Mouse (Mus musculus) frontal cortex, adult 2 months (tissue): ENCODE data around the gene Vps51. TPM values are rescaled to one million over a fixed set of nuclear protein-coding genes. Genes with fewer than 3 reads are reported as not detected.
A peak's percentile ranks its signal among the peaks of the same experiment; 100 is the strongest.

Experiments
- DNase-seq, 2 experiments: peaks; one replicate each; pipeline ENCODE4 v3.0.0; 2022; ENCODE audit warnings: low spot score in 1 of 2; ENCODE audit errors: extremely low spot score in 1 of 2
- polyA plus RNA-seq: library from polyadenylated mRNA; depleted of rRNA; stranded (reverse); fragments of >200 nt; gene quantifications from 2 replicates; pipeline ENCODE4 v1.2.3, GENCODE M21; 2012

The Vps51 gene
- polyA plus RNA-seq, 1 experiment = 98.8 TPM

DNA sequence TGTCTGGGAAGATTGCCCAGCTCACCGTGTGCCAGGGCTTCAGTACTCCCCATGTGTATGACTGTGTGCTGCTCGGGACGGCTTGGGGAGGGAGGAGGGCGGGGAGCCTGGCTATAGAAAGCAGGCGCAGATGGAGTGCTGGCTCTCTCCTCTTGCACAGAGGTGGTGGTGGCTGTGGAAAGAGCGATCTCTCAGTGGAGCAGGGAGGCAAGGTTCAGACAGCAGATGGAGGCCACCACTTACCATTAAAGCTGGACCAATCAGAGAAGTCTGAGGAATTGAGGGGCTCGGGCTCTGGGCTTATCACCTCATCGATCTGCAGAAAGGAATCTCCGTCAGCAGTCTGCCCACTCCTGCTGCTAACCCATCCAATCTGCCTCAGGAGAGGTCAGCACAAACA lies 5.1 kb upstream of the Vps51 start, which contains the start of gene Gm28374:
Gm28374 (minus strand) TSS at position 101 of the 400 bp plus-strand sequence.
- DNase-seq = no peak

DNA sequence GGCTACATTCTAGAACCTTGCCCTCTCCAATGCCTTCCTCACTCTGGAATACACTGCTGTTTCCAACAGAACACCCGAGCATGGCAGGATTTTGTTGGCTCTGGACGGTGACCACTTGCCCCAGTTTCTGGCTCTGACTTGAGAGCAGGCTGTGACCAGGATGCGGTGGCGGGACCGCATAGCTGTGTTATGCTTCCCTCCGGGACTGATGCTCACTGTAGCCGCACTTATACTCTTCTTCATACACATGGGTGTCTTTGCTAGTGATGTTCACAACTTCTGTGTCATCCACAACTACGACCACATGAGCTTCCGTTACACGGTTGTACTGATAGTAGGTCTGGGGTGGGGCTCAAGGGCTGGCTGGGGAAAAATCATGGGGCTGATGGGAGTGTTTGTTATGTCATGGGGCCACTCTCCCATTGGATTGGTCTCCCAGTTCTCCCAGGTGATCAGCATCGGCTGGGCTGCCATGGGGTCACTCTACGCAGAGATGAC lies 3.0 kb upstream of the Vps51 start, which contains the start of gene Tmem262:
Tmem262 (plus strand) TSS at position 51 of the 498 bp plus-strand sequence.
- DNase-seq = no peak

DNA sequence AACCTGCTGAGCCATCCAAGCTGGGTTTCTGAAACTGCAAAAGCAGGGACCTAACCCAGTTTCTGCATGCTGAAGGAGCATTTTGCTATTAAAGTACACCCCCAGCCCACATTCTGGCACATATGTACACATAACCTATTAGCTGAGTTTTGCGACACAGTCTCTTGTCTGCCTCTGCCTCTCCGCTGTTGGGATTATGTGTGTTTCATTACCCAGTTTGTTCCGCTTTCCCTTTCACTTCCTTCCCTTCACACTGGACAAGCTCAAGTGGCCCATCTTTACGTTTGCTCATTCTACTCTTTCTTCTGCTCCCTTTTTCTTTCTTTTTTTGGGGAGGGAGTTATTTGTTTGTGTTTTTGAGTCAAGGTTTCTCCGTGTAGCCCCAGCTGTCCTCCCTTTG lies 3.1 kb downstream of the Vps51 start:
- no peak for DNase-seq

DNA sequence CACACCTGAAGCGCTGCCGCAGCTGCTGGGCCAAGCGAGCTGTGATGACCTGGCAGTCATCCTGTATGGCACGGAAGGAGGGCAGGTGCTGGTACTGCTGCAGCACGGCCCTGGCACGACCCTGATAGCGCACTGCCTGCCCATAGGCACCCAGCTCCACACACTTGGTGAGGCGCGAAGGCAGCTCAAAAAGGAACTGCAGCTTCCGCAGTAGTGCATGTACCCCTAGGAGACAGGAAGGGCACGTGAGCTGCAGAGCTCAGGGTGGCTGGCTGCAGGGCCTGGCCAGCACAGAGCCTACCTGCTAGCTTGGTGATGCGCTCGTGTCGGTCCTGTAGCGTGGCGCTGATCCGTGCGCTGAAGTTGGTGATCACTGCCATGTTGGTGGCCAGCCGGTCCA lies 5.8 kb downstream of the Vps51 start:
- no peak for DNase-seq

DNA sequence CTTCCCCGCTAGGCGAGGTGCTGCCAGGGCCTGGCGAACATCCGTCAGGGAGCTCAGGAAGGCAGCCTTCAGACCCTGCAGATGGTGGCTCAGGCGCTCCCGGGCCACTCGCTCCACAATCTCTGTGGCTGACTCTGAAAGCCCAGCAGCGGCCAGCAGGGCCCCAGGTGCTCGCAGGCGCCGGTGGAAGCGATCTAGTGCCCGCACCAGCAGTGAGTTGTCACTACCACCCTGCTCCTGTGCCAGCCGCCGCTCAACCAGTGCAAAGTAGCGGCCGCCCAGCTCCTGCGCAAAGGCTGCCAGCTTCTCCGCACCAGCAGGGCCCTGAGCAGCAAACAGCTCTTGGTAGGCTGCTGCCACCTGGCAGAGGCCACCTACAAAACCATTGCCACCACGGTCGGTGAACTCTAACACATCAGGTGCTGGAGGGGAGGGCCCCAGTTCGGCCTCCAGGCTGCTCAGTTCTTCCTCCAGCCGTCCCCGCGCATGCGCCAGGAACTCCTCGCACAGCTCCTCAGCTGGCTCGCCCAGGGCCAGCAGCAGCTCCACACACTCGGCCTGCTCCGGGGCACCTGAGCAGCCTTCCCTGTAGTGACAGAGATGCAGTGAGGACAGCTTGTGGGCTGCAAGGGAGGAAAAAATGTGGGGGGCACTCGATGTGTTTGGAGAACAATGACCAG lies 6.3 kb downstream of the Vps51 start:
- no peak for DNase-seq

DNA sequence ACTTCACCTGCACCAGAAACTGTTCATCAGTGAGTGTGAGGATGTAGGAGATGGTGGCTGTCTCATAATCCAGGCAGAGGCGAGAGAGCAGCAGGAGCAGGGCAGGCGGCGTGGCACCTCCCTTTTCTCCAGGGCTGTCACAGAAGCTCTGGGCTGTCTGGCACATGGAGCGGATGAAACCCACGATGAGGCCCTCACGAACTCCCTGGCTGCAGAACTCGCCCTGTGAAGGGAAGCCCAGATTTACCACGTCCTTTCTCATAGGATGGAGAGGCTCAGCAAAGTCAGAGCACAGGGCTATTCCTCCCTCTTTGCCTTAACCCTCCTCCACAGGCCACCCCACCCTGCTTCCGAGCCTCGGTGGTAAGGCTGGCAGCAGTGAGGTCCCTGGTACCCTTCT lies 7.2 kb downstream of the Vps51 start:
- DNase-seq = no peak

DNA sequence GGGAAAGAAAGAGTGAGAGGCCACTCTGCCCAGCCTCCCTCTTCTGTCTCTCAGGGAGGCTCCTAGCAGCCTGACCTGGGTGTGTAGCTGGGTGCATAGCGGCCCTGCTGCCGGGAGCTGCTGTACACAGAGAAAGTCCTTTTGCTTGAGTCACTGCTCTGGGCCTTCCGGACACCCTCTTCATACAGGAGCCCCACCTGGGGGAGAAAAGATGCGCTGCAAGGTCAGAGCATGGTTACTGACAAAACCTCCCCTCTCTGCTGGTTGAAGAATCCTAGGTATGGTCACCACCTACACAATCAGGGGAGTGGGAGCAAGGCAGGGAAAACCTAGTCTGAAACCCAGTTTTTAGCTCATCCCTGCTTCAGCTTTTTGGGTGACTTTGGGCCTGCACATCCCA lies 8.1 kb downstream of the Vps51 start:
- no peak for DNase-seq

DNA sequence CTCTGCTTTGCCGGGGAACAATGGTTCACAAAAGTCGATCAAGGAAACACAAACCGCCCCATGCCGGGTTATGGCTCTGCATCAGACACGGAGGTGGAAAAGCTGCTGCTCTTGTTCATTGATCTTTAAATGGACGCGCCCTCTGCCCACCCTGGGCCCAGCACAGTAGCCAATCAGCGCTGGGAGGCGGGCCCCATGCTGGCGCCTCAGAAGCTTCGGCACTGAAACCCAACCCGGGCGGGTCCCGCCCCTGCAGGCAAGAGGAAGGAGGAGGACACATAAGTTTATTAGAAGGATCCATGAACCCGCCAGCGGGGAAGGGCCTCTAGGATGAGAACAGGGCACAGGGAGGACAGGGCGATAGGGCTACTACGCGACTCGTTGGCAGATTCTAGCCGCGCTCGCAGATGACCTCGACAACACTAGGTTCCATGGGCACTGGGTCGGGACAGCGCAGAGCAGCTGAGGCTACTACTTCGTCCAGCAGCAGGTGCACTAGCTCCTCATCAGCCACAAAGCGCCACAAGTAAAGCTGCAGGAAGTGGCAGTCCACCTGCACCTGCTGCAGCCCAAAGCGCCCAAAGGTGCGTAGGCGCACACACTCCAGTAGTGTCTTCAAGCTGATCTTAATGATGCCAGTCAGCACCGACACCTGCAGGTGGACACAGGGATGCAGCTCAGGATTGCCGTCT lies 9.2 kb downstream of the Vps51 start, which contains the start of gene Tm7sf2:
Tm7sf2 (minus strand) TSS at position 650 of the 692 bp plus-strand sequence.
- peak; percentile 77 to 86 for DNase-seq

DNA sequence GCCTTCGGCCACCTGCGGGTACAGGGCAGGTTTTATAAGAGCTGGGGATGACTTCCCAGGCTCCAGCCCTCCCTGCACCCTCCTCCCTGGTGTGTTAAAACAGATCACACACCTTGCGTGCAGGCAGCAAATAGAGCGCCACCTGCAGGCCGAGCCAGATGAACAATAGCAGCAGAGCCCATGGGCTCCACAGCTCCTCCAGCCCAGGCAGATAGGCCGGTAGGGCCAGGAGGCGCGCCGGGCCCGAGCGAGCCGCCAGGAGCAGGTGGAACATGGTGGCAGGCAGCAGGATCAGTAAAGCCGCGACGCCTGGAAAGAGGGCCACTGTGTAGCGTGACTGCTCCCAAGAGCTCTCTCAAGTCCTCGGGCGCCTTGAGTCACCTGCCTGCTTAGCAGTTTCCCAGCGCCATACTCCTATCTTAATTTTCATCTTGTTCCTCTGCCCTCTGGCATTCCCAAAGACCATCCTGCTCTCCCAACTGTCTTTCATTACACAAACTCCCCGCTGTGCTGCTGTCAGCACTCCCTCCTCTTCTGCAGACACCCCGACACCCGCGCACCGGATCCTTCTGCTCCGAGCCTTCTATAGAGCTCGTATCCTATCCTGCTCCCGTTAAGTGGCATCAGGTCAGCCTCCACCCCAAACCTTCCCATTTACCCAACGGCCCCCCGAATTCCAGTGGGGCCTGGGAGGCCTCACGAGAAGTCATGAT lies 9.9 kb downstream of the Vps51 start:
- peak; percentile 75 to 89 for DNase-seq

DNA sequence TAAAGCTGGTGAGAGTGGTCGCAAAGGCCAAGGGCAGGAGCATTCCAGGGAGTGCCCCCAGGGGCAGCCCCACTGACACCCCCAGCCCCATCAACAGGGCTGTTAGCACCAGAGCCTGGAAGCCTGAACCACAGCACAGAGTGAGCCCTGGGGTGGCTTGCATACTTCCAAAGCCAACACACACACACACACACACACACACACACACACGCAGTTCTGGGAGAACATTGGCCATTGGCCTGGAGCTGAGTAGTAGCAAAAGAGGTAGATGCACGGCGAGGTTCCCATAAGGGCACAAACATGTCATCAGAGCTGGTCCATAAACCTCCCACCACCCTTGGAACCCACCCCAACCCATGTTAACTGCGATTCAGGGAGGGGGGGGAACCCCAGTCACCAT lies 10.5 kb downstream of the Vps51 start:
- no peak for DNase-seq

DNA sequence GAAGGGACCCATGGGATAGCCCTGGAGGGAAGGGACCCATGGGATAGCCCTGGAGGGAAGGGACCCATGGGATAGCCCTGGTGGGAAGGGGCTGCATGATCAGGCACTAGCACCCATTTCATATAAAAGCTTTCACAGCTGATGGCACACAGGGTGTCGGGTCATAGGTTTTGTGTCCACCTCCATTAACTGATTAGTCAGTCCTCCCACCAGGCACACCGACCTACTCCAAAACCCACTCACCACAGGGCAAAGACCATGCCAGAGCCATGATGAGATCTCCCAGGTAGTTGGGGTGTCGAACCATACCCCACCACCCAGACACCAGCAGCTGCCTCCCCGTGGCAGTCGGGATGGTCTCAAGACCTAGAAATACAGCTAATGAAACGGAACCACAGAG lies 13.9 kb downstream of the Vps51 start:
- no peak for DNase-seq

DNA sequence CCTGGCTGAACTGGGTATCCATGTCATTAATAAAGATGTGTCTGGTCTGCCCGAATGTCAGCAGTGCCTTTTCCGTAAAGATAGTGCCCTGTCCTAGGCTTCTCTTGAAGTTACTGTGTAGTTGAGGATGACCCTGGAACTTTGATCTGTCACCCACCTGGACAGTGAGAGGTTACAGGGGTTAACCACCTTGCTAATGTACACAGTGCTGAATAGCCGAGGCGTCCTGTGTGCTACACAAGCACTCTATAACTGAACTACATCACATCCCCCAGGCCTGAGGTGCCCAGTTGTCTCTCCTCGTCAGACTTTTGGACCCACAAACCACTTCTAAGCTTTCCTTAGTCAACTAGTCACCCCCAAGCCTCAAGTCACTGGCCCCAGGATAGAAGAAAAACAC lies 14.6 kb downstream of the Vps51 start:
- no peak for DNase-seq

DNA sequence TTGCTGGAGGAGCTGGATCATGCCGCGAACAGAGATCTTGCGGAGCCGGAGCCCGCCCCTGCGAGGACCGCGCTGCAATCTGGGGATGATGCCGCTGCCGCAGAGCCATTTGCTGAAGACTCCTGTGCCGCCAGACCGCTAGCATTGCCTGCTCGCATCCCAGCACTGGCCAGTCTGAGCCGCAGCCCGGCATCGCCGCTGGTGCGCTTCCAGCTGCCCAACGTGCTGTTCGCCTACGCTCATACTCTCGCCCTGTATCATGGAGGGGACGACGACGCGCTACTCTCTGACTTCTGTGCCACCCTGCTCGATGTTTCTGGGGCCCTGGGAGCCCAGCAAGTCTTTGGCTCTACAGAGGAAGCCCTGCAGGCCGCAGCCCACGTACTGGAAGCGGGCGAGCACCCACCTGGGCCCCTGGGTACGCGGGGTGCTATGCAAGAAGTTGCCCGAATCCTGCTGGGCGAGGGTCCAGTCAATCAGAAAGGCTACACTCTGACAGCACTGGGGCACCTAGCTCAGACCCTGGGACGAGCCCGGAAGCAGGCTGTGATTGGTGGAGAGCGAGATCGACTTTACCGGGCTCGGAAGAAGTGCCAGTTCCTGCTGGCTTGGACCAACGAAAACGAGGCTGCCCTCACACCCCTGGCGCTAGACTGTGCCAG lies 15.3 kb downstream of the Vps51 start:
- peak in 1 of 2 experiments; percentile 39 for DNase-seq

DNA sequence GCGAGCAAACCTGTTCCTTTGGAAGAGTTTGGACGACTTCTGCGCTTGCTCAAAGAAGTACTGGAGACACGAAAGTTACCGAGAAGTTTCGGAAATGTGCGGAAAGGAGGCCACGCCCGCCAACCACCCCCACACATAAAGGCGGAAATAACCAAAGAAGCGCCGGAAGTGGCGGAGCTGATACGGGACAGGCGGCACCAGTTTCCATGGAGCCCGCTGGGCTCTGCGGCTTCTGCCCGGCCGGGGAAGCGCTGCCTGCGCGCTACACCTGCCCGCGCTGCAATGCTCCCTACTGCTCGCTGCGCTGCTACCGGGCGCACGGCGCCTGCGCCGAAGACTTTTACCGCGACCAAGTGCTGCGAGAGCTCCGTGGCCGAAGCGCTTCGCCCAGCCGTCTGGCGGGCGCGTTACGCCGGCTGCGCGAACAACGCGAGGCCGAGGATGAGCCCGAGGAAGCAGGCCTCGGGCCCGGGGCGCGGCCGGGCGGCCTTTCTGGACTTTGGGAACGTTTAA lies 16.0 kb downstream of the Vps51 start, which contains the start of gene Znhit2:
Znhit2 (plus strand) TSS at position 172 of the 513 bp plus-strand sequence.
- peak; percentile 94 to 97 for DNase-seq

DNA sequence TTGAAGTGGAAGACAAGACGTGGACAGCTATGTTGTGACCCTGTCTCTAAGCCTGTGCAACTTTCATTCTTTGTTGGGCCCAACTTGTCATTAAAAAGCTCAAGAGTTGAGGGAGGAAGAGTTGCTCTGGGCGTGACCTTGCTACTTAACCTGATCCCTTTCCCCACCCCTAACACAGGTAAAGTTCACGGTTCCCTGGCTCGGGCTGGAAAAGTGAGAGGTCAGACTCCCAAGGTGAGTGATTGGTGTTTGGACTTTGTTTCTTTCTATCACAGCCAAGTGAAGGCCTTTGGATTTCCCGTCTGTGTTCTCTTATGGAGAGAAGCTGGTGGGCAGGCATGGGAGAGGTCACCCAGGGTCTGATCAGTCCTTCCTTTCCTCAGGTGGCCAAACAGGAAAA lies 18.1 kb downstream of the Vps51 start:
- DNase-seq = no peak

DNA sequence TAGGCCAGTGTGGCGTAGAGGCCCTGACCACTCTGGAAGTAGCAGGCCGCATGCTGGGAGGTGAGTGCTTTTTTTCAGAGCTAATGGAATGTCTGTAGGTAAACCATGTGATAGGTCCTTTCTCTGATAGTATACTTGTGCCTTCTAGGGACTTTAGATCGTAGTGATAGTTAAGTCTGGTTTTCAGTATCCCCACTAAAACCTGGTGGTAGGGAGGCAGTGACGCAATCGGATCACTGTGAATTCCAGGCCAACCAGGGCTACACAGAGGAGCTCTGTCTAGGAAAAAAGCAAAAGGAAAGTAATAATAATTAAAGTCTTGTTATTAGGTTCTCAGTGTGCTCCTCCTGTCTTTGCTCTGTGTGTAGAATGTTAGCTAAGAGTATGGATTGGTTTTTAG lies 18.5 kb downstream of the Vps51 start:
- no peak for DNase-seq

DNA sequence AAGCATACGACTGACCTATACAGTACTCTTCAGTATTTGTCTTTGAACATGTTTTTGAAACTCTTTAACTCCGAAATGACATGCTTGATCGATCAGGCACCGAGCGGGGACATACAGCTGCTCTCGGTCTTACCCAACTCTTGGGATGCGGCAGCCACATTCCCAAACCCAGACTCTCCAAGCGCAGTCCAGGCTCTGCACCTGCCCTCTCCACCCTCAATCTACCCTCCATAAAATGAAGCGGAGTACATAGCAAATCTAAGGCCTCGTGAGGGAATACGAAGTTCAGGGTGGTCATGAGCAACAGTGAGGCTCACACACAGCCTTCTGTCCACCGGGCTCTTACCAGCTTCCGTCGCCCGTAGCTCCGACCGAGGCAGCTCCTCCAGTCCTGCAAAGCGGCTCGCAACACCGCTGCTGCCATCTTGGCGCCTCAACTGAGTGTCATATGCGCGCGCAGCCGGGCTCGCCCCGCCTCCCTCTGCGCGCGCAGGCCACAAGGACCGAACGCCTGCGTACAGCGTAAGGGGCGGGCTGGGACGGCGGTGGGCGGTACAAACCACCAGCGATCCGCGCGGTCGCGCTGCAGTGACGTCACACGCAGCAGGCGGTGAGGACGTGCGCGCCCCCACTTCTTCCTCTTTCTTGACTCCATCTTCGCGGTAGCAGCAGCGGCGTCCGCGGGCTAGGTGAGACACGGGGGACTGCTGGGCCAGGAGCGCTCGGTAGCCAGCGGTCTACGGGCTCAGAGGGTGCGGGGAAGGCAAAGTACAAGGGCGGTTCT lies 19.5 kb downstream of the Vps51 start, which contains the start of the genes Mrpl49 and Fau:
Mrpl49 (minus strand) TSS at position 473 of the 784 bp plus-strand sequence.
Fau (plus strand) TSS at position 532 of the 784 bp plus-strand sequence.
- DNase-seq = peak; percentile 97 to 99

DNA sequence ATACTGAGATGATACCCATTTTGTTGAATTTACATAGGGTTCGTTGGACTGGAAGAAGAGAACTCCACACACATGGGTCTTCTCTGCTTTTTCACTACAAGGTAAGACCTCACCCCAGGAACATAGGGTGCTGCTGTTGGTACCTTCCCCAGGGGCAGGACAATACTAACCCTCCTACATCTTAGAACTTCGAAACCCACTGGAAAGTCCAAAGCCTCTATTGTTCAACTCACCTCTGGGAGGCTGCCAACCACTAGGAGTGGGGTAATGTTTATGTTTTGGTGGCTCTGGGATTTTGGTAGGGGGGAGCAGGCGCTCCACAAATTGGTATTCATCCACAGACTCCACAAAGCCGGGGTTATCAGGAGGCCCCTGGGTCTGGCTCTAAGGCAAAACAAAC lies 20.3 kb downstream of the Vps51 start:
- DNase-seq = no peak

DNA sequence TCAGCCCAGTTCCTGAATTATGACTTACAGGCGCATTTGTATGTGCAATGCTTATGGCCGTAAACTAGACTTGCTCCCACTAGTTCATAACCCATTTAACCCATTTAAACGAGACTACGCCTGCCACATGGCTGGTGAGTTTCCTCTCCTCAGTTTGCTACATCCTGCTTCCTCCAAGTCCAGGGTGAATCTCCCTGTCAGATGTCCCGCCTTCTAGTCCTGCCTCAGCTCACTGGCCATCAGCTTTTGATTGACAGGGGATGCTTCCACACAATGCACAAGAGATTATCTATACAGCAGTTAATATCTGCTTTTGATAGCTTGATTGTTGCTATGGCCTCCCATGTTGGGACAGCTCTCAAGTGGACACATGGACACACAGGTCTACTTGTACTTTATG lies 22.7 kb downstream of the Vps51 start:
- no peak for DNase-seq
